22 mouse cellular contexts compared by ENCODE assay signal in the genomic region with DNA sequence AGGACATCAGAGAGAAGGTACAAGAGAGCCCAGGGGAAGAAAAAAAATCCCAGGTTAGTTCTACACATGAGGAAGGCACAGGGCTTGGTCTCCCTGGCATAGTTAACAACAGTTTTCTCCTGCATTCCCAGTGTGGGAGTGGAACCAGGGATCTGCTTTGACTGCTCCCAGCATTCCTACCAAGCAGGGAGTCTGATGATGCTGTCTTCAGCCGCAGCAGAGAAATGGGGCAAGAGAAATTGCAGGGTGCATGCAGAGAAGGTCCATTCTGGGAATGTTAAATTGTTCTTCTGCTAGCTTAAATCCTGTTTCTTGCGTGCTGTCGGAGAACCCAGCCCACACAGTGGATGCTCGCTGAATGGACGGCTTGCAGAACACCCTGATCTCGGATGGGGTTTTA. TPM values are rescaled to one million over a fixed set of nuclear protein-coding genes. Genes with fewer than 3 reads are reported as not detected.
"Had no signal": no experiment of that assay in that cellular context is flagged by ENCODE, and none has a peak within 500 bp of the region (broad histone marks: within the 10 kb centered on the region; RNA-seq: fewer than 3 reads in every experiment).

No protein-coding gene starts in this region.

- H3K27me3 ChIP-seq: intestine, embryonic 15.5 days; kidney, embryonic 15.5 days; limb, embryonic 15.5 days; midbrain, embryonic 13.5 days had no signal

- H3K9me3 ChIP-seq: intestine, embryonic 15.5 days; kidney, embryonic 15.5 days; limb, embryonic 12.5 days; limb, embryonic 15.5 days; midbrain, embryonic 13.5 days had no signal

- H3K36me3 ChIP-seq: intestine, embryonic 15.5 days; kidney, embryonic 15.5 days; limb, embryonic 12.5 days; limb, embryonic 15.5 days; midbrain, embryonic 13.5 days had no signal

- DNase-seq: kidney, adult 11 months; kidney, adult 8-10 months; kidney, postnatal 10 days; kidney, postnatal 4 days; layer of hippocampus, adult 9-11 months; layer of hippocampus, postnatal 36 days; liver, postnatal 0 days; lung, embryonic 14.5 days; right cerebral cortex, adult 18-20 months; thymus, adult 18-20 months; thymus, postnatal 36 days had no signal

- H3K9ac ChIP-seq: intestine, embryonic 15.5 days; kidney, embryonic 15.5 days; limb, embryonic 12.5 days; limb, embryonic 15.5 days; liver, embryonic 14.5 days; liver, postnatal 0 days; lung, embryonic 14.5 days; midbrain, embryonic 13.5 days had no signal

- H3K27ac ChIP-seq: intestine, embryonic 15.5 days; kidney, embryonic 15.5 days; limb, embryonic 12.5 days; limb, embryonic 15.5 days; liver, embryonic 14.5 days; macrophage; midbrain, embryonic 13.5 days had no signal

- H3K4me1 ChIP-seq: intestine, embryonic 15.5 days; kidney, embryonic 15.5 days; limb, embryonic 15.5 days; midbrain, embryonic 13.5 days had no signal

- ATAC-seq: intestine, embryonic 15.5 days; liver, postnatal 0 days; lung, postnatal 0 days; midbrain, embryonic 13.5 days; midbrain, embryonic 16.5 days had no signal

- H3K4me3 ChIP-seq: intestine, embryonic 15.5 days; kidney, embryonic 15.5 days; limb, embryonic 12.5 days; limb, embryonic 15.5 days; midbrain, embryonic 13.5 days had no signal

- H3K4me2 ChIP-seq: intestine, embryonic 15.5 days; kidney, embryonic 15.5 days; limb, embryonic 12.5 days; limb, embryonic 15.5 days; liver, embryonic 11.5 days; lung, embryonic 14.5 days; midbrain, embryonic 13.5 days had no signal

RNA-seq across cellular contexts. Expression of gene Hrh2, which starts 26.2 kb away (rescaled TPM):
- polyA plus RNA-seq: kidney, embryonic 15.5 days; limb, embryonic 12.5 days; limb, embryonic 15.5 days; lung, embryonic 14.5 days; neural tube, embryonic 11.5 days had no signal
